Mouse (Mus musculus) CH12.LX (cell line): ENCODE data around the gene 1700037H04Rik. TPM values are rescaled to one million over a fixed set of nuclear protein-coding genes. Genes with fewer than 3 reads are reported as not detected.

Source experiments
- DNase-seq: peaks from one replicate; pipeline ENCODE4 v3.0.0-alpha.2; 2013; ENCODE audit errors: extremely low read depth
- H3K27ac ChIP-seq: 2 replicates; pipeline ENCODE4 v1.5.1; 2012; ENCODE audit warnings: low read depth, mild to moderate bottlenecking, control low read depth, moderate library complexity; ENCODE audit not compliant: insufficient read depth
- H3K27me3 ChIP-seq: replicated peaks from 2 replicates; pipeline ENCODE3; 2012; ENCODE audit warnings: inconsistent platforms
- H3K36me3 ChIP-seq, 2 experiments: replicated peaks in 1 of 2; 2 replicates each; pipeline versions ENCODE3 to v1.6.1; 2012; ENCODE audit warnings: inconsistent platforms in 1 of 2, low read length in 1 of 2, mild to moderate bottlenecking in 1 of 2, mixed read lengths in 1 of 2, moderate library complexity in 1 of 2; ENCODE audit not compliant: control insufficient read depth in 1 of 2, insufficient read depth in 1 of 2
- H3K4me1 ChIP-seq, 2 experiments: 2 replicates each; pipeline ENCODE4 v1.6.1; 2012; ENCODE audit warnings: inconsistent platforms in 1 of 2, moderate library complexity in 1 of 2; ENCODE audit not compliant: insufficient read depth in 2 of 2, control insufficient read depth in 1 of 2
- H3K4me2 ChIP-seq: 2 replicates; pipeline ENCODE4 v1.6.1; 2012; ENCODE audit warnings: low read depth, mild to moderate bottlenecking, control low read depth; ENCODE audit not compliant: poor library complexity, insufficient read depth, severe bottlenecking
- H3K4me3 ChIP-seq, 3 experiments: fragments of 150-350 bp in 1 of 3; sonication (generic) in 1 of 3; replicated peaks in 1 of 3; 2 replicates each; pipeline versions ENCODE3 to v1.5.1; 2011 to 2012; ENCODE audit warnings: low read depth in 2 of 3, low read length in 2 of 3, mild to moderate bottlenecking in 2 of 3, moderate library complexity in 2 of 3, control low read depth in 1 of 3, improper control_type of control experiment in 1 of 3, inconsistent platforms in 1 of 3, mixed read lengths in 1 of 3; ENCODE audit not compliant: poor library complexity in 1 of 3
- H3K79me2 ChIP-seq: replicated peaks from 2 replicates; pipeline ENCODE4 v1.6.1; 2012; ENCODE audit warnings: mild to moderate bottlenecking, moderate library complexity; ENCODE audit not compliant: control insufficient read depth, poor library complexity, insufficient read depth, severe bottlenecking; ENCODE audit errors: extremely low read depth
- H3K9ac ChIP-seq: 2 replicates; pipeline ENCODE4 v1.6.1; 2012; ENCODE audit warnings: low read depth, mild to moderate bottlenecking, control low read depth, moderate library complexity; ENCODE audit not compliant: insufficient read depth
- H3K9me3 ChIP-seq: replicated peaks from 2 replicates; pipeline ENCODE3; 2012; ENCODE audit warnings: low read length, inconsistent platforms, mixed read lengths
- BHLHE40 ChIP-seq: IDR thresholded peaks from 2 replicates; pipeline ENCODE4 v1.6.1; 2011; ENCODE audit warnings: mild to moderate bottlenecking, low read depth, low read length, improper control_type of control experiment
- CHD1 ChIP-seq: IDR thresholded peaks from 2 replicates; pipeline ENCODE4 v1.6.1; 2012; ENCODE audit warnings: low read depth, low read length, improper control_type of control experiment, inconsistent platforms
- CTCF ChIP-seq, 2 experiments: IDR thresholded peaks in 1 of 2; conservative IDR thresholded peaks in 1 of 2; 2 replicates each; pipeline ENCODE4 v1.5.1; 2011 to 2012; ENCODE audit warnings: low read depth in 2 of 2, low read length in 2 of 2, improper control_type of control experiment in 1 of 2, inconsistent platforms in 1 of 2, mild to moderate bottlenecking in 1 of 2, moderate library complexity in 1 of 2
- ELF1 ChIP-seq: IDR thresholded peaks from 2 replicates; pipeline ENCODE4 v1.6.1; 2014; ENCODE audit warnings: low read depth, mild to moderate bottlenecking, inconsistent platforms, low read length, improper control_type of control experiment
- ETS1 ChIP-seq: conservative IDR thresholded peaks from 2 replicates; pipeline ENCODE4 v1.6.1; 2012; ENCODE audit warnings: low read depth, mild to moderate bottlenecking, inconsistent platforms, low read length, improper control_type of control experiment, moderate library complexity
- MXI1 ChIP-seq: IDR thresholded peaks from 2 replicates; pipeline ENCODE4 v1.6.1; 2011; ENCODE audit warnings: mild to moderate bottlenecking, low read depth, low read length, improper control_type of control experiment
- MYC ChIP-seq: IDR thresholded peaks from 2 replicates; pipeline ENCODE4 v1.6.1; 2011; ENCODE audit warnings: low read depth, mild to moderate bottlenecking, improper control_type of control experiment, low read length
- POLR2A ChIP-seq: IDR thresholded peaks from 2 replicates; pipeline ENCODE4 v1.6.1; 2011; ENCODE audit warnings: low read depth, mild to moderate bottlenecking, improper control_type of control experiment, low read length
- POLR2AphosphoS2 ChIP-seq: IDR thresholded peaks from 2 replicates; pipeline ENCODE4 v1.6.1; 2011; ENCODE audit warnings: low read depth, low read length, improper control_type of control experiment
- RAD21 ChIP-seq: IDR thresholded peaks from 2 replicates; pipeline ENCODE4 v1.6.1; 2011; ENCODE audit warnings: low read depth, mild to moderate bottlenecking, low read length, improper control_type of control experiment, moderate library complexity
- RCOR1 ChIP-seq: conservative IDR thresholded peaks from 2 replicates; pipeline ENCODE4 v1.6.1; 2012; ENCODE audit warnings: low read depth, mild to moderate bottlenecking, inconsistent platforms, low read length, improper control_type of control experiment
- SIN3A ChIP-seq: IDR thresholded peaks from 2 replicates; pipeline ENCODE4 v1.6.1; 2012; ENCODE audit warnings: low read length, improper control_type of control experiment, inconsistent platforms
- SMC3 ChIP-seq: IDR thresholded peaks from 2 replicates; pipeline ENCODE4 v1.6.1; 2011; ENCODE audit warnings: low read depth, low read length, improper control_type of control experiment
- TCF12 ChIP-seq: IDR thresholded peaks from 2 replicates; pipeline ENCODE4 v1.6.1; 2014; ENCODE audit warnings: low read depth, mild to moderate bottlenecking, inconsistent platforms, low read length, improper control_type of control experiment
- UBTF ChIP-seq: IDR thresholded peaks from 2 replicates; pipeline ENCODE4 v1.6.1; 2012; ENCODE audit warnings: low read depth, mild to moderate bottlenecking, inconsistent platforms, low read length, improper control_type of control experiment, moderate library complexity
- USF2 ChIP-seq: conservative IDR thresholded peaks from 2 replicates; pipeline ENCODE4 v1.6.1; 2011; ENCODE audit warnings: low read depth, low read length, improper control_type of control experiment
- ZKSCAN1 ChIP-seq: IDR thresholded peaks from 2 replicates; pipeline ENCODE4 v1.6.1; 2012; ENCODE audit warnings: low read depth, inconsistent platforms, low read length, improper control_type of control experiment, borderline replicate concordance
- ZMIZ1 ChIP-seq: IDR thresholded peaks from 2 replicates; pipeline ENCODE4 v1.6.1; 2012; ENCODE audit warnings: low read depth, mild to moderate bottlenecking, inconsistent platforms, low read length, improper control_type of control experiment
- dilution Hi-C: fragments of 300-500 bp; cut with MboI; formaldehyde crosslinking; loops from 2 replicates; pipeline ENCODE4 v1.14.3; 2020; ENCODE audit warnings: low sequenced_read_pairs; ENCODE audit not compliant: extremely low pct_unique_long_range_greater_than_20kb, extremely low pct_ligation_motif_present
- in situ Hi-C: fragments of 300-500 bp; cut with MboI; formaldehyde crosslinking; loops from 3 replicates; pipeline ENCODE4 v1.14.3; 2019; ENCODE audit warnings: low sequenced_read_pairs, low pct_ligation_motif_present, low pct_unique_long_range_greater_than_20kb, mixed read lengths
- polyA plus RNA-seq: library from polyadenylated mRNA; unstranded; fragments of >175 nt; gene quantifications from 2 replicates; pipeline ENCODE4 v1.2.1, GENCODE M21; 2012; ENCODE audit warnings: low read depth; ENCODE audit not compliant: insufficient read length
- total RNA-seq, 2 experiments: library from RNA; depleted of rRNA; stranded (reverse); fragments of 300-350 nt in 1 of 2; fragments of >200 nt in 1 of 2; gene quantifications; 2 replicates each; pipeline ENCODE4 v1.2.3; 2012 to 2014

Gene 1700037H04Rik
- total and polyA plus RNA-seq, 3 experiments = 16.0 to 40.0 (median 36.5) TPM

DNA sequence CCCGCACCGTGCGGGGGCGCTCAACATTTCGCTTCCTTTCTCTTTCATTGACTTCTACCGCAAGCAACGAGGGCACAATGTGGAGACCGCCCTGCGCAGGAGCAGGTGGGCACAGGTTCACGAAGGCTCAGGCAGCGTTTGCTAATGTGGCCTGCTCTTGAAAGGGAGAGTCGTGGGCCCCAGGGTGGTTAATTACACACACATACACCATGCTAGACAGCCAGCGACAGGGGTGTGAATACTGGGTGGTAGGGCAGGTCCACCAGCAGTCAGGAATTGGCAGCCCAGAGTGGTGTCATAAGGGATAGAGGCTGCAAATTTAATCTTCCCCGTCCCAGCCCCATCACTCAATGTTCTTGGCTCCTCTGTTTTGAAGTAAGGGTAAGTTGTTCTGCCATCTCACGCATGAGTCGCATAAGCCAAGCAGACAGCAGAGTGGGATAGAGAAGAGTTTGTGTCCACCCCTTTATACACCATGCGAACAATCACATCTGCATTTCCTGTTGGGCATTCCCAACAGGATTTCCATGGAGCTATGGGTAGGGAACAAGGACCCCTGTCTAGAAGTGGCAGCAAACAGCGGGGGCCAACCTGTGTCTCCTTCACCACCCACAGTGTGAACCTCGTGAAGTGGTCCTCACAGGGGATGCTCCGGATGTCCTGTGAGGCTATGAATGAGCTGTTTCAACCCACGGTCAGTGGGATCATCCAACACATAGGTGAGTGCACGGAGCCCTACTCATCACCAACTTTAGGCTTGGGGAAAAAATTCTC is 16.7 kb downstream of the 1700037H04Rik start:
- dilution Hi-C loops (no loop called here), in situ Hi-C loops (no loop called here)
- TF ChIP-seq POLR2AphosphoS2 (0 out of 2 replicates have a peak, but pooled peaks have one; percentile 48), ZKSCAN1 (no peak), POLR2A (no peak), RCOR1 (no peak)
- peaks cover 35 to 81% of the 10 kb centered on the region in 2 experiments for H3K36me3 ChIP-seq
- H3K27ac ChIP-seq = no peak overlapping the region
- no peak overlapping the region for H3K4me2 ChIP-seq
- H3K4me3 ChIP-seq = no peak overlapping the region
- no peaks in the 10 kb centered on the region for H3K79me2 ChIP-seq
- H3K9ac ChIP-seq = no peak overlapping the region
- no peaks in the 10 kb centered on the region for H3K27me3 ChIP-seq
- H3K9me3 ChIP-seq = no peaks in the 10 kb centered on the region
- H3K4me1 ChIP-seq = 0 out of 4 replicates have a peak, but pooled peaks cover 0 to 2% of the 10 kb centered on the region in 2 experiments
- no peak for DNase-seq

DNA sequence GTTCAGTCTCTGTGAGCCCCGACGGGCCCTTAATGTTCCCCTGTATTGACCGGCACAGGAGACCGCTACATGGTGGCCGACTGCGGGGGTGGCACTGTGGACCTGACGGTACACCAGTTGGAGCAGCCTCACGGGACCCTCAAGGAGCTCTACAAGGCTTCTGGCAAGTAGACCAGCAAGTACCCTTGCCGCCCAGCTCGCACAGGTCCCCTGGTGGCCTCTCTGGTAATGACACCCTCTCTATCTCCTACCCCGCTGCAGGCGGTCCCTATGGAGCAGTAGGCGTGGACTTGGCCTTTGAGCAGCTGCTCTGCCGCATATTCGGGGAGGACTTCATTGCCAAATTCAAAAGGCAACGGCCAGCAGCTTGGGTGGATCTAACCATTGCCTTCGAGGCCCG is 17.3 kb downstream of the 1700037H04Rik start:
- H3K27ac ChIP-seq = no peak overlapping the region
- no peaks in the 10 kb centered on the region for H3K79me2 ChIP-seq
- H3K36me3 ChIP-seq = peaks cover 29 to 75% of the 10 kb centered on the region in 2 experiments
- H3K9ac ChIP-seq = no peak overlapping the region
- H3K4me3 ChIP-seq = no peak overlapping the region
- no peaks in the 10 kb centered on the region for H3K9me3 ChIP-seq
- H3K4me2 ChIP-seq = no peak overlapping the region
- in situ Hi-C loops = no loop called here
- 0 out of 4 replicates have a peak, but pooled peaks cover 0 to 2% of the 10 kb centered on the region in 2 experiments for H3K4me1 ChIP-seq
- peak; percentile 53 for DNase-seq
- dilution Hi-C loops = no loop called here
- TF ChIP-seq SMC3 (peak; percentile 76), CHD1 (no peak), POLR2A (no peak), MYC (no peak), CTCF (conservative IDR thresholded peaks at IDR 0.05 in 1 of 2, IDR thresholded peaks at IDR 0.05 in 1 of 2; ENCODE audit: low read depth in 2 of 2, low read length in 2 of 2) (peak; percentile 44 to 75), RAD21 (peak; percentile 59), MXI1 (no peak), SIN3A (no peak), ETS1 (no peak)
- no peaks in the 10 kb centered on the region for H3K27me3 ChIP-seq

- H3K36me3 ChIP-seq = peaks cover 19 to 65% of the 10 kb centered on the region in 2 experiments
- dilution Hi-C loops = no loop called here
These were observed 18.4 kb downstream of the 1700037H04Rik start for GRCm38 (mm10) chr2:131141336-131141986.

More at GRCm38 (mm10) chr2:131141336-131141986, 18.4 kb downstream of the 1700037H04Rik start:
- Histone ChIP-seq H3K79me2 (no peaks in the 10 kb centered on the region), H3K9me3 (no peaks in the 10 kb centered on the region), H3K9ac (no peak overlapping the region), H3K27ac (no peak overlapping the region), H3K4me1 (0 out of 4 replicates have a peak, but pooled peaks cover 0 to 2% of the 10 kb centered on the region in 2 experiments), H3K27me3 (no peaks in the 10 kb centered on the region), H3K4me2 (no peak overlapping the region), H3K4me3 (no peak overlapping the region)
- DNase-seq = no peak
- in situ Hi-C loops = no loop called here
- no peak for TF ChIP-seq TCF12
- TF ChIP-seq POLR2AphosphoS2 = no peak
- no peak for TF ChIP-seq UBTF
- no peak for TF ChIP-seq USF2
- TF ChIP-seq ELF1 = no peak
- no peak for TF ChIP-seq ZMIZ1
- no peak for TF ChIP-seq BHLHE40
- TF ChIP-seq CHD1 = no peak
